Mouse (Mus musculus) telencephalon, adult 2 months (tissue): ENCODE measurements at regions not wholly inside any gene's neighbourhood (a gene's known extent, or its start where the extent isn't known, plus 50 kb on each side); places are given as distances from the start of the nearest gene placed in this dataset.

Experiments used
- DNase-seq: peaks from one replicate; pipeline ENCODE4 v3.0.0-alpha.2; 2011; ENCODE audit warnings: low read depth, low spot score

- no peak for DNase-seq
Measured at GRCm38 (mm10) chr8:50387189-50387588, 1543.4 kb upstream of the Tenm3 start.

- DNase-seq: no peak
Measured at GRCm38 (mm10) chr8:50383697-50384096, 1539.9 kb upstream of the Tenm3 start.

GRCm38 (mm10) chr8:50379745-50380144 is 1536.0 kb upstream of the Tenm3 start:
- DNase-seq: no peak

GRCm38 (mm10) chr8:50373790-50374189 is 1530.0 kb upstream of the Tenm3 start:
- no peak for DNase-seq

- DNase-seq: no peak
Measured at GRCm38 (mm10) chr8:50326485-50326884, 1482.7 kb upstream of the Tenm3 start.

GRCm38 (mm10) chr8:50321356-50321963 is 1477.7 kb upstream of the Tenm3 start:
- no peak for DNase-seq

GRCm38 (mm10) chr8:50316641-50317040 is 1472.9 kb upstream of the Tenm3 start:
- DNase-seq: peak; percentile 15

GRCm38 (mm10) chr8:50310308-50310707 is 1466.6 kb upstream of the Tenm3 start:
- no peak for DNase-seq

GRCm38 (mm10) chr8:50300316-50300715 is 1456.6 kb upstream of the Tenm3 start:
- no peak for DNase-seq

- peak; percentile 84 for DNase-seq
Measured at GRCm38 (mm10) chr8:50293501-50293900, 1449.8 kb upstream of the Tenm3 start.

- peak; percentile 32 for DNase-seq
Measured at GRCm38 (mm10) chr8:50292158-50292557, 1448.4 kb upstream of the Tenm3 start.

GRCm38 (mm10) chr8:50276346-50276745 is 1432.6 kb upstream of the Tenm3 start:
- peak; percentile 50 for DNase-seq

- no peak for DNase-seq
Measured at GRCm38 (mm10) chr8:50264757-50265156, 1421.0 kb upstream of the Tenm3 start.
